Mouse (Mus musculus): Measurements from ENCODE around the gene Cd244a. TPM values are rescaled to one million over a fixed set of nuclear protein-coding genes. Genes with fewer than 3 reads are reported as not detected.

The Cd244a gene
- polyA plus RNA-seq (2014; fragmentation: Nextera tagmentation; extraction: Ambion mirVana), result not detected in 2 replicates

DNA sequence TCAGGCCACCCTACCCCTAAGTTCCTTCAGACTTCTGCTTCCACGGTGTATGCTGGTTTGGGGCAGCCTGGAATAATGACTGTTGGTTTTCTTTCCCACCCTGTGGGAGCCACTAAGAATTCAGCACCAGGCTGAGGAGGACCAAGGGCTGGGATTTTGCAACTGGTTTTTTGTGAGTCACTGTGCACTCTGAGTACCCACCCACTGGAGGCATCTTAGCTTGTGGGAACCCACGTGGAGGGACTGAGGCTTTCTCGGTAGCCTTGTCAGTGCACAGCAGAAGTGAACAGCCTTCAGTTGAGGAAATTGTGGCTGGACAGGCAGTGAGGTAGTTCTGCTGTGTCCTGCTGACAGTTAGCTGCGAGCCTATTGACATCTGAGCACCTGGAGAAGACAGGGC is at the start of gene Cd244a:
Gene Cd244a, plus strand, starts transcription at position 296 of the 400 bp plus-strand sequence.
- WGBS, result 80% methylated on average over 4 of the region's 4 CpGs
- H3K4me3 ChIP-seq (ENCODE audit: low read depth, low read length), result no peak within 1 kb of the TSS

DNA sequence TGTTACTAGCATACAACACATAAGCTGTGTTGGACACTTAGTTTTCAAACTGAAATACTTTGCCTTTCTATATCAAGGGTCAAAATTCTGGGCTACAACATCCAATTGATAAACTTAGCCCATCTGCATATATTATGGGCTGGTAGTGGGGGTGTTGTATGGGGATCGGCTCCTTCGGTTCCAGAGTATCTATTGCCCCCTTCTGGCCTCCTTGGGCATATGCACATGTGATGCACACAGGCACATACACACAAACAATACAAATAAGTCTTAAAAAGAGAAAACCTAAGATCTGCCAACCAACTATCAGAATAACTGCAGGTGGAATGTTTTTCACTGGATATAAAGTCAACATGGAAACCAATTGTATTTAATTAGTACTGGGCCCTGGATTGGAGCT is 45.8 kb upstream of the Cd244a start:
- no peak overlapping the region for H3K4me3 ChIP-seq (ENCODE audit: low read depth, low read length)
- no peaks in the 10 kb centered on the region for H3K27me3 ChIP-seq (ENCODE audit: control insufficient read depth, insufficient read depth, low read length)
- no peak overlapping the region for H3K9ac ChIP-seq (ENCODE audit: low read length)
- WGBS, result 87% methylated on average over 2 of the region's 2 CpGs
- H3K9me3 ChIP-seq (ENCODE audit: control insufficient read depth, low read length), result no peaks in the 10 kb centered on the region
- no peak overlapping the region for H3K4me2 ChIP-seq (ENCODE audit: low read depth, low read length, severe bottlenecking)
- DNase-seq (ENCODE audit: low spot score) (no peak), ATAC-seq (replicated peaks; ENCODE audit: low FRiP score) (no peak)
- H3K27ac ChIP-seq (ENCODE audit: low read depth, low read length), result no peak overlapping the region
- no peaks in the 10 kb centered on the region for H3K36me3 ChIP-seq (ENCODE audit: control insufficient read depth, insufficient read depth, low read length)
- H3K4me1 ChIP-seq (replicated peaks; ENCODE audit: control insufficient read depth, insufficient read depth, low read length), result no peaks in the 10 kb centered on the region

More for the DNA sequence above, at the start of gene Cd244a:
- H3K9ac ChIP-seq (ENCODE audit: low read length), result no peak within 1 kb of the TSS
- H3K36me3 ChIP-seq (ENCODE audit: control insufficient read depth, insufficient read depth, low read length), result no peaks in the 10 kb centered on the region
- H3K9me3 ChIP-seq (ENCODE audit: control insufficient read depth, low read length), result no peaks in the 10 kb centered on the region
- no peaks in the 10 kb centered on the region for H3K27me3 ChIP-seq (ENCODE audit: control insufficient read depth, insufficient read depth, low read length)
- H3K4me2 ChIP-seq (ENCODE audit: low read depth, low read length, severe bottlenecking), result no peak within 1 kb of the TSS
- H3K27ac ChIP-seq (ENCODE audit: low read depth, low read length), result no peak within 1 kb of the TSS
- DNase-seq (ENCODE audit: low spot score) (no peak), ATAC-seq (replicated peaks; ENCODE audit: low FRiP score) (no peak)
- no peaks in the 10 kb centered on the region for H3K4me1 ChIP-seq (replicated peaks; ENCODE audit: control insufficient read depth, insufficient read depth, low read length)

DNA sequence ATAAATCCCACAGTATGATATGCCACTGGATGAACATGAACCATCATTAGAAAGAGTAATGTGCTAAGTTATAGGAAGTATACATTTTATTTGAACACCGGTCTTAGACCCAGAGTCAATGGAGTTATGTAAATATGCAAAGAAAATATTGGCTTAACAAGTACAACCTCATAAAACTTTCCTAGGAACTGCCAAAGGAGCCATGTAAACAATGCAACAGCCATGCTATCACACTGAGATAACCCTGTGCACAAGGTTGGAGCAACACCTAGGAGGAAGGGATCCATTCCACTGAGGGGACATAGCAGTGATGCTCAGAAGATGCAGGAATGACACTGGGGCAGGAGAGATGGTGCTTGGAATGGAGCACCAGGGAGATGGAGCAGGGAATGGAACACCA is 45.2 kb upstream of the Cd244a start:
- DNase-seq (ENCODE audit: low spot score), result no peak
- no peaks in the 10 kb centered on the region for H3K4me1 ChIP-seq (replicated peaks; ENCODE audit: control insufficient read depth, insufficient read depth, low read length)
- H3K9me3 ChIP-seq (ENCODE audit: control insufficient read depth, low read length), result no peaks in the 10 kb centered on the region
- no peak overlapping the region for H3K9ac ChIP-seq (ENCODE audit: low read length)
- H3K4me3 ChIP-seq (ENCODE audit: low read depth, low read length), result no peak overlapping the region
- H3K4me2 ChIP-seq (ENCODE audit: low read depth, low read length, severe bottlenecking), result no peak overlapping the region
- WGBS, result 86% methylated on average over 1 of the region's 1 CpGs
- no peaks in the 10 kb centered on the region for H3K36me3 ChIP-seq (ENCODE audit: control insufficient read depth, insufficient read depth, low read length)
- H3K27ac ChIP-seq (ENCODE audit: low read depth, low read length), result no peak overlapping the region
- ATAC-seq (replicated peaks; ENCODE audit: low FRiP score), result no peak
- H3K27me3 ChIP-seq (ENCODE audit: control insufficient read depth, insufficient read depth, low read length), result no peaks in the 10 kb centered on the region

DNA sequence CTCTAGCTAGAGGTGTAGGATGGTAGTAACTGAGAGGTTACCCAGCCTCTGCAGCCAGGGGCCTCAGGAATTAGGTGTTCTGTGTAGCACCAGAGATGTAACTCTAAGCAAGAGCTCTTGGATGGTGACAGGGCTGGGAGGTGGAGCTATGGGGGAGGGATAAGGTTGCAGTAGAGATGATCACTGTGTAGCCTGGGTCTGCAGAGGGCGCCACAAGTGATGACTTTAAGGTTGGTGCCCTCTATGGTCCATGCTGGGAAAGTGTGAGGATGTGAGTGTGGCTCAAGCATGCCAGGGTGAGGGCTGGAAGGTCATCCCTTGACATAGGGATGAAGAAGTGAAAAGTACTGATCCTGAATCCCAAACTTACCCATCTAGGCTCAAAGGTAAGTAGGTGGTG is 44.0 kb upstream of the Cd244a start:
- WGBS, result 5% methylated on average over 1 of the region's 1 CpGs
- Histone ChIP-seq H3K4me2 (ENCODE audit: low read depth, low read length, severe bottlenecking) (no peak overlapping the region), H3K36me3 (ENCODE audit: control insufficient read depth, insufficient read depth, low read length) (no peaks in the 10 kb centered on the region), H3K4me3 (ENCODE audit: low read depth, low read length) (no peak overlapping the region), H3K4me1 (replicated peaks; ENCODE audit: control insufficient read depth, insufficient read depth, low read length) (no peaks in the 10 kb centered on the region), H3K9ac (ENCODE audit: low read length) (no peak overlapping the region), H3K27ac (ENCODE audit: low read depth, low read length) (no peak overlapping the region), H3K9me3 (ENCODE audit: control insufficient read depth, low read length) (no peaks in the 10 kb centered on the region), H3K27me3 (ENCODE audit: control insufficient read depth, insufficient read depth, low read length) (no peaks in the 10 kb centered on the region)
- no peak for DNase-seq (ENCODE audit: low spot score)
- no peak for ATAC-seq (replicated peaks; ENCODE audit: low FRiP score)

DNA sequence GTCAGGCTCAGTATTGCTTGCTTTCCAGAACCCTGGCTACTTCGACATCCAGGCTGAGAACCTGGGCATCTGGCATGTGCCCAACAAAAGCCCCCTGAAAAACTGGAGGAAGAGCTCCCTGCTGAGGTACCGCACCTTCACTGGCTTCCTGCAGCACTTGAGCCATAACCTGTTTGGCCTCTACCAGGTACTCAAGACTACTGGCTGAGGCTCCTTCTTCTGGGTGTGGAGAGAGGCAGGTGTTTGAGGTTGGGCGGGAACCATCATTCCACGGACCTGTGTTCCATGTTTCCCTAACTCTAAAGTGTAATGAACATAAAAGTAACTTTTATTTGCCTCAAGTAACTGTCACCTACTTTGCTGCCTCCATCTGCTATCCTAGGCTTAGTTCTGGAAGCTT is 43.4 kb upstream of the Cd244a start:
- Histone ChIP-seq H3K9ac (ENCODE audit: low read length) (no peak overlapping the region), H3K27ac (ENCODE audit: low read depth, low read length) (no peak overlapping the region), H3K36me3 (ENCODE audit: control insufficient read depth, insufficient read depth, low read length) (no peaks in the 10 kb centered on the region), H3K27me3 (ENCODE audit: control insufficient read depth, insufficient read depth, low read length) (no peaks in the 10 kb centered on the region), H3K4me2 (ENCODE audit: low read depth, low read length, severe bottlenecking) (no peak overlapping the region), H3K4me1 (replicated peaks; ENCODE audit: control insufficient read depth, insufficient read depth, low read length) (no peaks in the 10 kb centered on the region), H3K4me3 (ENCODE audit: low read depth, low read length) (no peak overlapping the region), H3K9me3 (ENCODE audit: control insufficient read depth, low read length) (no peaks in the 10 kb centered on the region)
- ATAC-seq (replicated peaks; ENCODE audit: low FRiP score), result no peak
- 85% methylated on average over 4 of the region's 4 CpGs for WGBS
- no peak for DNase-seq (ENCODE audit: low spot score)

DNA sequence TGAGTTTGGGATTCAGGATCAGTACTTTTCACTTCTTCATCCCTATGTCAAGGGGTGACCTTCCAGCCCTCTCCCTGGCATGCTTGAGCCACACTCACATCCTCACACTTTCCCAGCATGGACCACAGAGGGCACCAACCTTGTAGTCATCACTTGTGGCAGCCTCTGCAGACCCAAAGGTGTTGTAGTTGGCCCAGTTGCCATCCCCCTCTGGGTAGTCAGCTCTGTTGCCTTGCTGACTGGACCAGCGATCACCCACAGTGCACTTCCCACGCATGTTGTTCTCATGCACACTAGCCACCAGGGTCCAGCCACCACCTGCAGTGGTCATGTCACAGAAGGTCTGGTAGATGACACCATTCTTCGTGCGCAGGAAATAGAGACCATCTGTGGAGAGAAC is 27.6 kb upstream of the Cd244a start:
- Histone ChIP-seq H3K27me3 (ENCODE audit: control insufficient read depth, insufficient read depth, low read length) (no peaks in the 10 kb centered on the region), H3K4me3 (ENCODE audit: low read depth, low read length) (no peak overlapping the region), H3K9ac (ENCODE audit: low read length) (no peak overlapping the region), H3K36me3 (ENCODE audit: control insufficient read depth, insufficient read depth, low read length) (no peaks in the 10 kb centered on the region), H3K9me3 (ENCODE audit: control insufficient read depth, low read length) (no peaks in the 10 kb centered on the region), H3K4me2 (ENCODE audit: low read depth, low read length, severe bottlenecking) (no peak overlapping the region), H3K27ac (ENCODE audit: low read depth, low read length) (no peak overlapping the region), H3K4me1 (replicated peaks; ENCODE audit: control insufficient read depth, insufficient read depth, low read length) (no peaks in the 10 kb centered on the region)
- DNase-seq (ENCODE audit: low spot score), result no peak
- 94% methylated on average over 4 of the region's 4 CpGs for WGBS
- ATAC-seq (replicated peaks; ENCODE audit: low FRiP score), result no peak

DNA sequence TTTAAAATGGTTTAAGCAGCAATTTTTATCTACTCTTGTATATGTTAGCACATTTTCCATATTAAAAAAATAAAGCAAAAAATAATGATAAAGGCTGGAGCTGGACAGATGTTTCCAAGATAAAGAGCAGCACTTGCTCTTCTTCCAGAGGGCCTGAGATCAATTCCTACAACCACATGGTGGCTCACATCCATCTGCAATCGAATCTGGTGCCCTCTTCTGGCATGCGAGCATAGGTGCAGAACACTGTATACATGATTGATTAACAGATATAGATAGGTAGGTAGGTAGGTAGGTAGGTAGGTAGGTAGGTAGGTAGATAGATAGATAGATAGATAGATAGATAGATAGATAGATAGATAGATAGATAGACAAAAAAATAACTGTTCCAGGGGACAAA is 26.2 kb upstream of the Cd244a start:
- DNase-seq (ENCODE audit: low spot score), result no peak
- Histone ChIP-seq H3K9ac (ENCODE audit: low read length) (no peak overlapping the region), H3K4me2 (ENCODE audit: low read depth, low read length, severe bottlenecking) (no peak overlapping the region), H3K36me3 (ENCODE audit: control insufficient read depth, insufficient read depth, low read length) (no peaks in the 10 kb centered on the region), H3K4me3 (ENCODE audit: low read depth, low read length) (no peak overlapping the region), H3K27ac (ENCODE audit: low read depth, low read length) (no peak overlapping the region), H3K27me3 (ENCODE audit: control insufficient read depth, insufficient read depth, low read length) (no peaks in the 10 kb centered on the region), H3K4me1 (replicated peaks; ENCODE audit: control insufficient read depth, insufficient read depth, low read length) (no peaks in the 10 kb centered on the region), H3K9me3 (ENCODE audit: control insufficient read depth, low read length) (no peaks in the 10 kb centered on the region)
- 72% methylated on average over 2 of the region's 2 CpGs for WGBS
- no peak for ATAC-seq (replicated peaks; ENCODE audit: low FRiP score)

DNA sequence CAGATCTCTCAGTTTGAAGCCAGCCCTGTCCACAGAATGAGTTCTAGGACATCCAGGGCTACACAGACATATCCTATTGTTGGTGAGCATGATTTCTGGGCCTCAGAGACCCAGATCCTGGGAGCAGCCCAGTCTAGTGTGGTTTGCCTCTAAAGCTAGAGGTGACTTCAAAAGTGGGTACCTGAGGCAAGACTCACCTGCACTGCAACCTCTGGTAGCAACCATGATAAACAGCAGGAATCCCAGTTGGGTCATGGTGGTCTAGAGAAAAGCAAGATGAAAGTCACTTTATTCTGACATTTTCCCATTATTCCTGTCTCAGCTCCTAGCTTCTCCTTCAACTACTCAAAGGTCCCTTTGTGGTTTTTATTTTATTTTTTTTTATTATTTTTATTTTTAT is 24.4 kb upstream of the Cd244a start:
- H3K4me1 ChIP-seq (replicated peaks; ENCODE audit: control insufficient read depth, insufficient read depth, low read length), result no peaks in the 10 kb centered on the region
- H3K27ac ChIP-seq (ENCODE audit: low read depth, low read length), result no peak overlapping the region
- no peak for DNase-seq (ENCODE audit: low spot score)

DNA sequence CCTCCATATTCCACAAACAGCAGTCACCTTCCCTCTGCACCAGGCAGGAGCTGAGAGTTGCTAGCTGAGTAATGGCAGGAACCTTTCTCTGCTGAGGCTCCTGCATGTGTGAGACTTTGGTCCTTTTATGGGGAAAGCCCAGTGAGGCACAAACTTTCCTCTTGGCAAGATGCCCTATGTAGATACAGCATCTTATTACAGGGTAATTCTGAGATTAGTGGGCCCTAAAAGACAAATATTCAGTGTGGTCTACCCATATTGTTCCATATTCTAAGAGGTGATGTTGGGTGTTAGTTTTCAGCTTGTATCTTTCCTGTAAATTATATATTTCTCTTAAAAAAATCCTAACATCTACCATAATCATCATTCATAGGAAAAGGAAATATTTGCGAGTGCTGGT is 23.8 kb upstream of the Cd244a start, which contains the start of gene Itln1:
Gene Itln1, minus strand, starts transcription at position 101 of the 400 bp plus-strand sequence.
- Histone ChIP-seq H3K4me2 (ENCODE audit: low read depth, low read length, severe bottlenecking) (no peak within 1 kb of the TSS), H3K9me3 (ENCODE audit: control insufficient read depth, low read length) (no peaks in the 10 kb centered on the region), H3K4me3 (ENCODE audit: low read depth, low read length) (no peak within 1 kb of the TSS), H3K27me3 (ENCODE audit: control insufficient read depth, insufficient read depth, low read length) (no peaks in the 10 kb centered on the region), H3K36me3 (ENCODE audit: control insufficient read depth, insufficient read depth, low read length) (no peaks in the 10 kb centered on the region), H3K4me1 (replicated peaks; ENCODE audit: control insufficient read depth, insufficient read depth, low read length) (no peaks in the 10 kb centered on the region), H3K27ac (ENCODE audit: low read depth, low read length) (no peak within 1 kb of the TSS), H3K9ac (ENCODE audit: low read length) (no peak within 1 kb of the TSS)
- ATAC-seq (replicated peaks; ENCODE audit: low FRiP score), result no peak
- no peak for DNase-seq (ENCODE audit: low spot score)
- 92% methylated on average over 1 of the region's 1 CpGs for WGBS

More for the DNA sequence above, 24.4 kb upstream of the Cd244a start:
- ATAC-seq (replicated peaks; ENCODE audit: low FRiP score), result no peak
- Histone ChIP-seq H3K4me2 (ENCODE audit: low read depth, low read length, severe bottlenecking) (no peak overlapping the region), H3K4me3 (ENCODE audit: low read depth, low read length) (no peak overlapping the region), H3K27me3 (ENCODE audit: control insufficient read depth, insufficient read depth, low read length) (no peaks in the 10 kb centered on the region), H3K36me3 (ENCODE audit: control insufficient read depth, insufficient read depth, low read length) (no peaks in the 10 kb centered on the region), H3K9ac (ENCODE audit: low read length) (no peak overlapping the region), H3K9me3 (ENCODE audit: control insufficient read depth, low read length) (no peaks in the 10 kb centered on the region)

All from forebrain, embryonic 11.5 days (tissue).